ENCODE assay signal across 9 mouse cellular contexts in genomic region chr19:5660942-5661751, GRCm38 (mm10). TPM values are rescaled to one million over a fixed set of nuclear protein-coding genes. Genes with fewer than 3 reads are reported as not detected.
DNase-seq lines count a peak whose midpoint lies in the region; ATAC-seq and TF ChIP-seq lines count a peak whose summit lies in the region.
"Had no signal": no experiment of that assay in that cellular context is flagged by ENCODE, and none has a peak within 500 bp of the region (broad histone marks: within the 10 kb centered on the region; RNA-seq: fewer than 3 reads in every experiment).

No protein-coding gene starts in this region.

- WGBS in heart, embryonic 12.5 days: 68% methylated on average over 16 of the region's 16 CpGs
- 81% methylated on average over 16 of the region's 16 CpGs for WGBS in kidney, postnatal 0 days
- 9% methylated on average over 16 of the region's 16 CpGs for WGBS in thymus, adult 2 months
- 89% methylated on average over 16 of the region's 16 CpGs for WGBS in midbrain, embryonic 13.5 days

- H3K36me3 ChIP-seq in heart, embryonic 12.5 days: peaks cover 57% of the 10 kb centered on the region
- peaks cover 11% of the 10 kb centered on the region; the same call in 1 of the 2 replicates for H3K36me3 ChIP-seq in kidney, postnatal 0 days (ENCODE audit: insufficient read depth, low read length)
- H3K36me3 ChIP-seq in thymus, adult 2 months (ENCODE audit: control insufficient read depth, insufficient read depth, low read length): peaks cover 17% of the 10 kb centered on the region
- H3K36me3 ChIP-seq in midbrain, embryonic 13.5 days: peaks cover 20% of the 10 kb centered on the region

- peak; percentile 32 for DNase-seq in right cerebral cortex, postnatal 25 days
- no peak for DNase-seq in right cerebral cortex, postnatal 4 days
- DNase-seq in kidney, postnatal 0 days (ENCODE audit: low spot score): peak; percentile 22
- DNase-seq in lung, postnatal 36 days: peak; percentile 76
- peak; percentile 71 for DNase-seq in thymus, adult 2 months
- no peak for DNase-seq in right cerebral cortex, postnatal 36 days (ENCODE audit: low spot score in 2 of 2)

- peak overlapping the region; percentile 72 for H3K4me2 ChIP-seq in heart, embryonic 12.5 days
- H3K4me2 ChIP-seq in kidney, postnatal 0 days (ENCODE audit: low read length): peak overlapping the region; percentile 55
- H3K4me2 ChIP-seq in midbrain, embryonic 13.5 days (replicated peaks): no peak overlapping the region

- 0 out of 2 replicates have a peak, but pooled peaks have one; percentile 14 for TF ChIP-seq POLR2A in thymus, adult 2 months (IDR thresholded peaks at IDR 0.05; ENCODE audit: control insufficient read depth, extremely low read depth, insufficient read depth, low read length, poor library complexity)

- peaks cover 47% of the 10 kb centered on the region for H3K4me1 ChIP-seq in heart, embryonic 12.5 days (replicated peaks)
- H3K4me1 ChIP-seq in kidney, postnatal 0 days (replicated peaks; ENCODE audit: insufficient read depth, low read length): 0 out of 2 replicates have a peak, but pooled peaks cover 4% of the 10 kb centered on the region
- peaks cover 33% of the 10 kb centered on the region for H3K4me1 ChIP-seq in thymus, adult 2 months (replicated peaks; ENCODE audit: control insufficient read depth, insufficient read depth, low read length)
- H3K4me1 ChIP-seq in midbrain, embryonic 13.5 days (replicated peaks): peaks cover 15% of the 10 kb centered on the region

- peak overlapping the region; percentile 40; the same call in 1 of the 2 replicates for H3K9ac ChIP-seq in heart, embryonic 12.5 days
- H3K9ac ChIP-seq in kidney, postnatal 0 days (ENCODE audit: low read depth, low read length): 0 out of 2 replicates have a peak overlapping the region, but pooled peaks have one; percentile 8
- no peak overlapping the region for H3K9ac ChIP-seq in midbrain, embryonic 13.5 days (replicated peaks)
- H3K9ac ChIP-seq: embryonic facial prominence, embryonic 12.5 days had no signal

- no peak for ATAC-seq in heart, embryonic 12.5 days (ENCODE audit: insufficient number of reproducible peaks, low FRiP score)
- no peak for ATAC-seq in kidney, postnatal 0 days (replicated peaks; ENCODE audit: low FRiP score, low read depth)
- no peak for ATAC-seq in midbrain, embryonic 13.5 days

- H3K4me3 ChIP-seq in heart, embryonic 12.5 days: peak overlapping the region; percentile 18
- peak overlapping the region; percentile 18 for H3K4me3 ChIP-seq in kidney, postnatal 0 days (replicated peaks; ENCODE audit: low read depth, low read length)
- H3K4me3 ChIP-seq in thymus, adult 2 months (ENCODE audit: control insufficient read depth, insufficient read depth, low read length): peak overlapping the region; percentile 43
- no peak overlapping the region for H3K4me3 ChIP-seq in midbrain, embryonic 13.5 days (replicated peaks)
- H3K4me3 ChIP-seq: embryonic facial prominence, embryonic 12.5 days had no signal

- no peak for TF ChIP-seq CTCF in kidney, postnatal 0 days (IDR thresholded peaks at IDR 0.05; ENCODE audit: low read depth)
- no peak for TF ChIP-seq CTCF in thymus, adult 2 months (IDR thresholded peaks at IDR 0.05; ENCODE audit: borderline replicate concordance, control insufficient read depth, extremely low read depth, insufficient read depth, low read length, poor library complexity)

- H3K27ac ChIP-seq in heart, embryonic 12.5 days (ENCODE audit: poor library complexity, severe bottlenecking): peak overlapping the region; percentile 50
- peak overlapping the region; percentile 77 for H3K27ac ChIP-seq in kidney, postnatal 0 days
- peak overlapping the region; percentile 86 for H3K27ac ChIP-seq in thymus, adult 2 months (ENCODE audit: control insufficient read depth, insufficient read depth, low read length)
- no peak overlapping the region for H3K27ac ChIP-seq in midbrain, embryonic 13.5 days
- H3K27ac ChIP-seq: embryonic facial prominence, embryonic 12.5 days had no signal

- no peaks in the 10 kb centered on the region for H3K9me3 ChIP-seq in heart, embryonic 12.5 days (replicated peaks)
- H3K9me3 ChIP-seq in kidney, postnatal 0 days (replicated peaks; ENCODE audit: low read length): no peaks in the 10 kb centered on the region
- H3K9me3 ChIP-seq in midbrain, embryonic 13.5 days: no peaks in the 10 kb centered on the region
- H3K9me3 ChIP-seq: embryonic facial prominence, embryonic 12.5 days had no signal

- H3K27me3 ChIP-seq in heart, embryonic 12.5 days (replicated peaks): peaks cover 6% of the 10 kb centered on the region
- no peaks in the 10 kb centered on the region for H3K27me3 ChIP-seq in kidney, postnatal 0 days (ENCODE audit: insufficient read depth, low read length)
- no peaks in the 10 kb centered on the region for H3K27me3 ChIP-seq in thymus, adult 2 months (ENCODE audit: control insufficient read depth, insufficient read depth, low read length)
- peaks cover 7% of the 10 kb centered on the region for H3K27me3 ChIP-seq in midbrain, embryonic 13.5 days

RNA-seq across cellular contexts. Expression of gene Sipa1, which starts 2.4 kb away (rescaled TPM):
- 25.5 and 28.1 TPM in 2 replicates for polyA plus RNA-seq in heart, embryonic 12.5 days (2016; fragmentation: Nextera tagmentation; extraction: Ambion mirVana)
- 22.5 and 26.2 TPM in 2 replicates for polyA plus RNA-seq in kidney, postnatal 0 days (2015; fragmentation: Nextera tagmentation; extraction: Ambion mirVana)
- 267 and 301 TPM in 2 replicates for polyA plus RNA-seq in thymus, adult 2 months (2012; rRNA removed)
- 10.8 and 14.1 TPM in 2 replicates for polyA plus RNA-seq in midbrain, embryonic 13.5 days (2015; fragmentation: Nextera tagmentation; extraction: Ambion mirVana)

RNA-seq across cellular contexts. Expression of gene Rela, which starts 23.9 kb away (rescaled TPM):
- polyA plus RNA-seq in heart, embryonic 12.5 days (2016; fragmentation: Nextera tagmentation; extraction: Ambion mirVana): 41.3 and 42.5 TPM in 2 replicates
- 42.6 and 45.5 TPM in 2 replicates for polyA plus RNA-seq in kidney, postnatal 0 days (2015; fragmentation: Nextera tagmentation; extraction: Ambion mirVana)
- polyA plus RNA-seq in thymus, adult 2 months (2012; rRNA removed): 112 and 142 TPM in 2 replicates
- 30.9 and 35.4 TPM in 2 replicates for polyA plus RNA-seq in midbrain, embryonic 13.5 days (2015; fragmentation: Nextera tagmentation; extraction: Ambion mirVana)

RNA-seq across cellular contexts. Expression of gene Map3k11, which starts 27.4 kb away (rescaled TPM):
- polyA plus RNA-seq in heart, embryonic 12.5 days (2016; fragmentation: Nextera tagmentation; extraction: Ambion mirVana): 30.6 and 32.8 TPM in 2 replicates
- 35.4 and 39.8 TPM in 2 replicates for polyA plus RNA-seq in kidney, postnatal 0 days (2015; fragmentation: Nextera tagmentation; extraction: Ambion mirVana)
- 141 and 144 TPM in 2 replicates for polyA plus RNA-seq in thymus, adult 2 months (2012; rRNA removed)
- polyA plus RNA-seq in midbrain, embryonic 13.5 days (2015; fragmentation: Nextera tagmentation; extraction: Ambion mirVana): 11.4 and 15.1 TPM in 2 replicates

RNA-seq across cellular contexts. Expression of gene Pcnx3, which starts 27.6 kb away (rescaled TPM):
- 22.0 and 22.3 TPM in 2 replicates for polyA plus RNA-seq in heart, embryonic 12.5 days (2016; fragmentation: Nextera tagmentation; extraction: Ambion mirVana)
- 14.8 and 15.0 TPM in 2 replicates for polyA plus RNA-seq in kidney, postnatal 0 days (2015; fragmentation: Nextera tagmentation; extraction: Ambion mirVana)
- 421 and 455 TPM in 2 replicates for polyA plus RNA-seq in thymus, adult 2 months (2012; rRNA removed)
- 25.6 and 29.1 TPM in 2 replicates for polyA plus RNA-seq in midbrain, embryonic 13.5 days (2015; fragmentation: Nextera tagmentation; extraction: Ambion mirVana)

RNA-seq across cellular contexts. Expression of gene Kcnk7, which starts 43.0 kb away (rescaled TPM):
- polyA plus RNA-seq in heart, embryonic 12.5 days (2016; fragmentation: Nextera tagmentation; extraction: Ambion mirVana): 0.17 TPM in 1 of 2 replicates, not detected in the other
- polyA plus RNA-seq in kidney, postnatal 0 days (2015; fragmentation: Nextera tagmentation; extraction: Ambion mirVana): 0.32 and 0.33 TPM in 2 replicates
- polyA plus RNA-seq in thymus, adult 2 months (2012; rRNA removed): 0.97 and 1.0 TPM in 2 replicates
- polyA plus RNA-seq in midbrain, embryonic 13.5 days (2015; fragmentation: Nextera tagmentation; extraction: Ambion mirVana): 0.15 TPM in 1 of 2 replicates, not detected in the other

Comparison
In these comparisons a context has a peak if more than half of its experiments do, and no peak if none do; other contexts are left out.
1. DNase-seq: peak in right cerebral cortex, postnatal 25 days (single experiment), kidney, postnatal 0 days (single experiment), lung, postnatal 36 days (single experiment) and thymus, adult 2 months (single experiment); none in right cerebral cortex, postnatal 4 days (single experiment) and right cerebral cortex, postnatal 36 days (0 of 2).